Mouse (Mus musculus) kidney, adult 2 months (tissue): ENCODE data around the gene Aktip.

Source experiments
- CTCF ChIP-seq: fragments of 200-500 bp; conservative IDR thresholded peaks from 2 replicates; pipeline ENCODE4 v1.5.1; 2011; ENCODE audit warnings: low read depth, mild to moderate bottlenecking, control low read depth, low read length, moderate library complexity, mixed read lengths; ENCODE audit not compliant: insufficient read depth, insufficient read length
- POLR2A ChIP-seq: fragments of 200-500 bp; IDR thresholded peaks from one replicate; pipeline ENCODE4 v1.6.1; 2011; ENCODE audit warnings: low read depth, low read length, control low read depth

DNA sequence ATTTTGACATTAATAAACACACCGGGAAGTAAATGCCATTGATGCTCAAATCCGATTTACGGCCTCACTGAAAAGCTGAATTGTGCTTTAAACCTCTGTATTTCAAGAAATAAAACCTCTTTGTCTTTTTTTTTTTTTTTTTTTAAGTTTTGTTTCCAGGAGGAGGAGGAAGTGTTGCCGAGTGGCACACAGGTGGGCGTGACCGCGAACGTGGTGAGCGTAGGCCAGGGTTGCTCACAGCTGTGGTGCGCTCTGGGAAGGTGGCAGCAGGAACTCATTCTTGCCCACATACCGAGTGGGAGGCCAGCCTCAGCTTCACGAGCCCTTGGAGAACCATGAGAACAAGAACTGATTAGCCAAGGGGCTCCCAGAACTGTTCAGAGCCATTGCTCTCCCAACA is 13.4 kb downstream of the Aktip start:
- no peak for TF ChIP-seq POLR2A
- TF ChIP-seq CTCF: no peak
